Mouse (Mus musculus): ENCODE measurements around the gene Anapc1. TPM values are rescaled to one million over a fixed set of nuclear protein-coding genes. Genes with fewer than 3 reads are reported as not detected.
A peak's percentile ranks its signal among the peaks of the same experiment; 100 is the strongest.

Gene Anapc1
- total and polyA plus RNA-seq, 2 experiments from 2014 or later: 25.2 to 78.5 TPM

DNA sequence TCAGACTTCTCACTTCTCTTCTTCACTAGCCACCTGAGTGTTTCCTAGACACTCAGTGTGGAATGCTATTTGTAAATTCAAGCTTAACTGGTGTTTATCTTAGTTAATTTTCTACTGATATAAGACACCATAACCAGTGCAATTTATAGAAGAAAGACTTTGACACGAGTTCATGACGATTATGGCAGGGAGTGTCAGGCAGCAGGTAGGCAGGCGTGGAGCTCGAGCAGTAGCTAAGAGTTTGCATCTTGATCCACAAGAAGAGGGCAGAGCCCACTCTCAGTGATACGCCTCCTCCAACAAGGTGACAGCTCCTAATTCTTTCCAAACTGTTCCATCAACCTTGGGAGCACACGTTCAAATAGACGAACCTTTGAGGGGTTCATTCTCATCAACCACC is 39.4 kb upstream of the Anapc1 start:
- Histone ChIP-seq H3K27me3 (ENCODE audit: insufficient read depth, low read length) (no peaks in the 10 kb centered on the region), H3K4me1 (ENCODE audit: insufficient read depth) (no peaks in the 10 kb centered on the region), H3K4me2 (ENCODE audit: low read depth) (no peak overlapping the region), H3K4me3 (ENCODE audit: low read depth, low read length) (no peak overlapping the region), H3K9ac (no peak overlapping the region), H3K36me3 (ENCODE audit: insufficient read depth) (no peaks in the 10 kb centered on the region), H3K9me3 (ENCODE audit: low read length) (no peaks in the 10 kb centered on the region), H3K27ac (ENCODE audit: low read depth, low read length) (no peak overlapping the region)
- no peak for TF ChIP-seq CTCF (IDR thresholded peaks at IDR 0.05; ENCODE audit: low read depth)
- 82% methylated on average over 7 of the region's 7 CpGs for WGBS
- ATAC-seq: no peak
- DNase-seq: no peak

DNA sequence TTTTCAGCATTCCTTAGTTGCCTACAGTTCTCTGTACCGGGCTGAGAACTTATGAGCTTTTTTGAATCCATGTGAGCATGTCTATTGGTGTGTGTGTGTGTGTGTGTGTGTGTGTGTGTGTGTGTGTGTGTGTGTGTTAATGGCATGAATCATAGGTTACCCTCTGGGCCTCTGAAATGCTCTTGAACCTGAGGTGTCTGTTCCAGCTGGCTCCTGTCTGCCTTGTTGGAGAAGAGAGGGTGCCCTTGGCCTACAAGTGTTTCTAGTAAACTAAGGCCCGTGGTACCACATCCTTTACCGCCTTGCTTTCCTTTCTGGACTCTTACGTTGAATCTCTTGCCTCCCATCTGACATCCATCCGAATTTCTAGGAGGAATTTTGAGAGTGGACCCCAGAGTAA is 38.9 kb upstream of the Anapc1 start:
- no peaks in the 10 kb centered on the region for H3K36me3 ChIP-seq (ENCODE audit: insufficient read depth)
- H3K4me2 ChIP-seq (ENCODE audit: low read depth): no peak overlapping the region
- whole genome bisulfite sequencing: 91% methylated on average over 5 of the region's 5 CpGs
- no peak overlapping the region for H3K9ac ChIP-seq
- no peak overlapping the region for H3K4me3 ChIP-seq (ENCODE audit: low read depth, low read length)
- H3K27me3 ChIP-seq (ENCODE audit: insufficient read depth, low read length): no peaks in the 10 kb centered on the region
- no peaks in the 10 kb centered on the region for H3K9me3 ChIP-seq (ENCODE audit: low read length)
- DNase-seq (no peak), ATAC-seq (no peak)
- TF ChIP-seq CTCF (IDR thresholded peaks at IDR 0.05; ENCODE audit: low read depth): no peak
- no peak overlapping the region for H3K27ac ChIP-seq (ENCODE audit: low read depth, low read length)
- no peaks in the 10 kb centered on the region for H3K4me1 ChIP-seq (ENCODE audit: insufficient read depth)

GRCm38 (mm10) chr2:128722106-128722710 is 35.0 kb upstream of the Anapc1 start:
- no peak overlapping the region for H3K4me2 ChIP-seq (ENCODE audit: low read depth)
- H3K36me3 ChIP-seq (ENCODE audit: insufficient read depth): no peaks in the 10 kb centered on the region
- no peak for TF ChIP-seq CTCF (IDR thresholded peaks at IDR 0.05; ENCODE audit: low read depth)
- 86% methylated on average over 5 of the region's 5 CpGs for WGBS
- no peak overlapping the region for H3K4me3 ChIP-seq (ENCODE audit: low read depth, low read length)
- no peaks in the 10 kb centered on the region for H3K27me3 ChIP-seq (ENCODE audit: insufficient read depth, low read length)
- no peak overlapping the region for H3K9ac ChIP-seq
- no peak overlapping the region for H3K27ac ChIP-seq (ENCODE audit: low read depth, low read length)
- DNase-seq: no peak
- no peak for ATAC-seq
- no peaks in the 10 kb centered on the region for H3K4me1 ChIP-seq (ENCODE audit: insufficient read depth)
- 0 out of 2 replicates have a peak, but pooled peaks cover 3% of the 10 kb centered on the region for H3K9me3 ChIP-seq (ENCODE audit: low read length)

DNA sequence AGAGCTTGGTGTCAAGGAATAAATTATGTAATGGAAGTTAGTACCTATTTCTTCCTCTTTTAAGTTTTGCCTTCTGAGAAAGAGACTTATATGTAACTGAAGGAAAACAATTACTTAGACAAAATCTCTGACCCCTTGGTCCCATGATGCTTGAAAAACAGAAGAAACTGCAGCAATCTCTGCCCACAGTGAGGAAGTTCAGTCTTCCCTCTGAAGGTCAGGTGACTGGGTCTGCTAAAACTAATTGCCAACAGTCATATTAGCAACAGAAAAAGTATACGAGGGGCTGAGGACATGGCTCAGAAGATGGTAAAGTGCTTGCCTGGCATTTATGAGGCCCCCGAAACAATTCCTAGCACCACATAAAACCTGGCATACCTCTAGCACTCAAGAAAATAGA is 32.2 kb upstream of the Anapc1 start:
- WGBS: 89% methylated on average over 2 of the region's 2 CpGs
- Histone ChIP-seq H3K4me3 (ENCODE audit: low read depth, low read length) (no peak overlapping the region), H3K4me1 (ENCODE audit: insufficient read depth) (no peaks in the 10 kb centered on the region), H3K27ac (ENCODE audit: low read depth, low read length) (no peak overlapping the region), H3K27me3 (ENCODE audit: insufficient read depth, low read length) (no peaks in the 10 kb centered on the region), H3K36me3 (ENCODE audit: insufficient read depth) (no peaks in the 10 kb centered on the region), H3K9ac (no peak overlapping the region), H3K4me2 (ENCODE audit: low read depth) (no peak overlapping the region), H3K9me3 (ENCODE audit: low read length) (0 out of 2 replicates have a peak, but pooled peaks cover 3% of the 10 kb centered on the region)
- DNase-seq: no peak
- ATAC-seq: no peak
- no peak for TF ChIP-seq CTCF (IDR thresholded peaks at IDR 0.05; ENCODE audit: low read depth)

GRCm38 (mm10) chr2:128715979-128716378 is 28.8 kb upstream of the Anapc1 start:
- WGBS: 97% methylated on average over 1 of the region's 1 CpGs

GRCm38 (mm10) chr2:128714724-128715241 is 27.6 kb upstream of the Anapc1 start:
- Histone ChIP-seq H3K27ac (ENCODE audit: low read depth, low read length) (no peak overlapping the region), H3K4me2 (ENCODE audit: low read depth) (no peak overlapping the region), H3K4me1 (ENCODE audit: insufficient read depth) (no peaks in the 10 kb centered on the region), H3K36me3 (ENCODE audit: insufficient read depth) (no peaks in the 10 kb centered on the region), H3K27me3 (ENCODE audit: insufficient read depth, low read length) (no peaks in the 10 kb centered on the region), H3K4me3 (ENCODE audit: low read depth, low read length) (no peak overlapping the region), H3K9me3 (ENCODE audit: low read length) (no peaks in the 10 kb centered on the region), H3K9ac (no peak overlapping the region)
- ATAC-seq: no peak
- no peak for TF ChIP-seq CTCF (IDR thresholded peaks at IDR 0.05; ENCODE audit: low read depth)
- 71% methylated on average over 7 of the region's 7 CpGs for WGBS
- DNase-seq: no peak

More at GRCm38 (mm10) chr2:128715979-128716378, 28.8 kb upstream of the Anapc1 start:
- Histone ChIP-seq H3K9ac (no peak overlapping the region), H3K4me2 (ENCODE audit: low read depth) (no peak overlapping the region), H3K4me1 (ENCODE audit: insufficient read depth) (no peaks in the 10 kb centered on the region), H3K36me3 (ENCODE audit: insufficient read depth) (no peaks in the 10 kb centered on the region), H3K4me3 (ENCODE audit: low read depth, low read length) (no peak overlapping the region), H3K27ac (ENCODE audit: low read depth, low read length) (no peak overlapping the region), H3K27me3 (ENCODE audit: insufficient read depth, low read length) (no peaks in the 10 kb centered on the region), H3K9me3 (ENCODE audit: low read length) (0 out of 2 replicates have a peak, but pooled peaks cover 3% of the 10 kb centered on the region)
- DNase-seq (no peak), ATAC-seq (no peak)
- no peak for TF ChIP-seq CTCF (IDR thresholded peaks at IDR 0.05; ENCODE audit: low read depth)

DNA sequence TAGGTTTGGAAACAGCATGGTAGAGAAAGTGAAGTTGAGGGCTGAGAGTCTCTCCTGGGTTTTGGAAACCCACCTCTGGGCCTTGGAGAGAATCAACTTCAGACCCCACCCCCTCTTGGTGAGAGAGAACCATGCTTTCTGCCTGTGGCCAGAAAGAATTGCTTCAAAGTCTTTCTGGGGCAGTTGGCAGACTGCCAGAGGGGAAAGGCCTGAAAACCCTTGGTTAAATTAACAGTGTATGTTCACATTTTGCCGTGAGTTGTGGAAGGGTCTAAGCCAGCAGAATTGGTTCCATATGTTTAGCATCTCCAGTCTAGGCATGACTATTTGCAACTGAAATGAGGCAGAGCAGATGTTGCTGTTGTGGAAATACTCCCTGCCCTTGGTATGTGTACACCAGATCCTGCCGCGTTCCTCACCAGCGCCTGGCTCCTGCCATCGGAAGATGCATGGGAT is 26.4 kb upstream of the Anapc1 start:
- Histone ChIP-seq H3K9ac (no peak overlapping the region), H3K4me3 (ENCODE audit: low read depth, low read length) (no peak overlapping the region), H3K4me2 (ENCODE audit: low read depth) (no peak overlapping the region), H3K27ac (ENCODE audit: low read depth, low read length) (no peak overlapping the region), H3K9me3 (ENCODE audit: low read length) (no peaks in the 10 kb centered on the region), H3K36me3 (ENCODE audit: insufficient read depth) (no peaks in the 10 kb centered on the region), H3K4me1 (ENCODE audit: insufficient read depth) (no peaks in the 10 kb centered on the region), H3K27me3 (ENCODE audit: insufficient read depth, low read length) (no peaks in the 10 kb centered on the region)
- WGBS: 50% methylated on average over 5 of the region's 5 CpGs
- no peak for ATAC-seq
- peak; percentile 16 for DNase-seq
- TF ChIP-seq CTCF (IDR thresholded peaks at IDR 0.05; ENCODE audit: low read depth): no peak

All from forebrain, postnatal 0 days (tissue).